Mouse (Mus musculus) neural tube, embryonic 10.5 days (tissue): ENCODE measurements around the gene Fam45a.

Source experiments
- DNase-seq: peaks from one replicate; pipeline ENCODE4 v3.0.0-alpha.2; 2017; ENCODE audit warnings: low spot score; ENCODE audit errors: extremely low spot score

Gene Fam45a

DNA sequence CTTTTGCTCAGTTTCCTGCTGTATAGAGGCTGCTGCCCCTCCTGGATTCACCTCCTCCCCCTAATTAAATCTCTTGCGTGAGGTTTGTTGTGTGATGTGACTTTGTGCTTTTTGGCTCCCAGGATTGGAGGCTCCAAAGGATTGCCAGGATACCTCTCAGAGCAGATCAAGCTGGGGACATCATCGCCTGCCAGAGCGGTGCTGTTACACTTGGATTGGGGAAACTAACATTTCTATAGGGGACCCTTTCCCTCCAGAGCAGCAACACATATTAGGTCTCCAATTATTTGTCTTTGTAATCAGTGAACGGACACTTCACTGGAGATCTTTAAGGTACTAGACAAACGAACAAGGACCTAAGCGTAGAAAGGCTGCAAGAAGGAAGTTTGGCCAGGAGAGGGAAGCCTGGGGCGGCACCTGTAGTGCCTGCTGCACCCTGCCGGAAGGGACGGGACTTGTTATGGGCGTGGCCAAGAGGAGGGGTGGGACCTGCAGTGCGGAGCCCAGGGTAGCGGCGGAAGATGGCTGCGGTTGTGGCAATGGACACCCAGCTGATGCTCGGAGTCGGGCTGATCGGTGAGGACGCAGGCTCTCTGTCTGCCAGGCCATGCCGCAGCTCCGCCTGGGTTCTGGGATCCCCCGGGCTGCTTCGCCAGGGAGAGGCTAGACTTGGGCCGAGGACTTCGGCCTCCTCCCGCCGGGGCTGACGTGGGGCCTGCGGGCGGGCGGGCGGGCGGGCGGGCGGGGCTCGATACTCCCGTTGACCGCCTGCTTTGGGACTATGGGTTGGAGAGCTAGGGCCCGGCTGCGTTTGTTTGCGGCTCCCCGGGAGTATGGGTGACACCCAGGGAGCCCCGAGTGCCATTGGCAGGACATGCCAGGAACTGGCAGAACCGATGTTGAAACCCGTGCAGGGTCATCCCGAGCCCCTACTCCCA, at the start of gene Fam45a:
Gene Fam45a, plus strand, starts transcription at position 488 of the 938 bp plus-strand sequence.
- peak; percentile 91 for DNase-seq

DNA sequence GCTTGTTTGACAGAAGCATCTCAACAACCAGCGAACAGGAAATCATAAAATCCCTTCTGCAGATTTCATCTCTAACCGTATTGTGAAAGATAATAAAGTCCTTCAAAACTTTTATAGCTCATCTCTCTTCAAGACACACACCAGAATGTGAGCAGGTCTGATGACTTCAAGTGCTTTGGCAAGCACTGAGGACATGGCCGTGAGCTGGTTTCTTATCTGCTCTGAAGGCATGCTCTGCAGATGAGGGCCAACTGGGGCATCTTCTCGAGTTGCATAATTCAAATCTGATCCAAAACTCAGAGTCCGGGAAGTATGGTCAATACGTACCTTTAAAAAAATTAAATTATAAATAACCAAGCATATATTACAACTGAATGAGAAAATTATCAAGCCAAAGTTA, 38.0 kb upstream of the Fam45a start:
- DNase-seq: no peak

- DNase-seq: no peak
Observed at GRCm38 (mm10) chr19:60782034-60782433, 29.4 kb upstream of the Fam45a start.

DNA sequence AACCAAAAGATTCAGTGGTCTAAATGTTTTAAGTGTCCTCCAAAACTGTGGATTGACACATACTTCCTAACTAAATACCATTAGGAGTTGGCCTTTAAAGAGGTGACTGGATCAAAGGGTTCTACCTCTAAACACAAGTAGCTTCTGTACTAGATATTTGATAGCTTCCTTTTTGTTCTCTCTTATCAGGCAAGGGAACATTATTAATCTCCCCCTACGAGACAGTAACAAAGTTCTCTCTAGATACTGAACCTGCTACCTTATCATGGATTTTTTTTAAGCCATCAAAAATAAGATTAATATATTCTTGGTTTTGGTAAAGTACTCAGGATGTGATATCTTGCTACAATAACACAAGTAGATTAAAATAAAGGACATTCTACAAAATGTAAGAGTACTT, 26.7 kb upstream of the Fam45a start:
- no peak for DNase-seq

DNA sequence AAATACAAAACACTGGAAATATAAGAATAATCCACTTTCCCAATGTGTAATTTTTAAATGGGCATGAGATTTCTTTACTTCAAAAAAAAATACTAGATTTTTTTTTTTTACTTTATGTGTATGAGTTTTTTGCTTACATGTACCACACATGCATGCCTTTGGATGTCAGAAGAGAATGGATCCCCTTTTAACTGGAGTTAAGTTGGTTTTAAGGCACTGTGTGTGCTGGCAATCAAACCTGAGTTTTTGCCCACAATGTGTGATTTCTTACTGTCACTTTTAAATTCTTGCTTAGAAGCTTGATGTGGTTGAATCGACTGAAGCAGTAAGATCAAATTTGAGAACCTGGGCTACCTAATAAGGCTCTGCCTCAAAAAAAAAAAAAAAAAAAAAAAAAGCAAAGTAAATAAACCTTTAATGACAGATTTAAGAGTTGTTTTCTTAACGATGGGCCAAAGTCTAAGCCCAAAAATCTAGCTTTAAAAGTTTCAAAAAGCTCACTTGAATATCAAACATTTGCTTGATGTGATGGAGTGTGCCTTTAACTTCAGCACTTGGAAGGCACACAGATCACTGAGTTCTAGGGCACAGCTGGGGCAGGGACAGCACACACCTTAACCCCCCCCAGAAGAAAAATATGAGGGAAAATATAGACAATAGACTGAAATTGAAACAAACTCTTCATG, 23.8 kb upstream of the Fam45a start:
- DNase-seq: no peak

DNA sequence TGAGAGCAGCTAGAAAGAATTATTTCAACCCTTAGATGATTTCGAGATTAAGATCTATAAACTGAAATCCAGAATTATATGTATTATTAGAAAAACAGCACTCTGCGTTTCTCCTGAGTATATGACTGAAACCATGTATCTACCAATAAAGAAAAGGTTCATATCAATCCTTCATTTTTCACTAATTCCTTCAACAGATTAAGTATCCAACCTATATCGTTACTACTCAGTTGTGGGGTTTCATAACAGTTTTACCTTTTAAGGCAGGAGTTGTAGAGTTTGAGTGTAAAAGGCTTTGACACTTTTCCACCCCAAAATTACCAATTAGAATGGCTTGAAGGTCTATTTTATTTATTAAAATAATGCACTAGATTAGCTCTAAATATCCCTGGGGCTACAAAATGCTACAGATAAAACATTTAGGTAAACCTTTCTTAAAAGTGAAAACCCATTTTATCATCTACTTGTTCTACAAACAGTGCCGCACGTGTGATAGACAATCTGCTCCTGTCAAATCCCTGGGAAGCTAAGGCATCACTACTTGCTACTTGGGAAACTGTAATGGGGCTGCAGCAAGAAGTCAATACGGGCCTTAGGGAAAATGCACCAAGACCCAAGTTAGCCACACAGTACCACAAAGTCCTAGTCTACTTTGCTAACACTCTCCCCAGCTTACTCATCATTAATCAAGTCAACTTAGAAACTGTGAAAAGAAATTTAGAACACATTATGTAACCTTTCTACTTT, 23.0 kb upstream of the Fam45a start:
- no peak for DNase-seq

DNA sequence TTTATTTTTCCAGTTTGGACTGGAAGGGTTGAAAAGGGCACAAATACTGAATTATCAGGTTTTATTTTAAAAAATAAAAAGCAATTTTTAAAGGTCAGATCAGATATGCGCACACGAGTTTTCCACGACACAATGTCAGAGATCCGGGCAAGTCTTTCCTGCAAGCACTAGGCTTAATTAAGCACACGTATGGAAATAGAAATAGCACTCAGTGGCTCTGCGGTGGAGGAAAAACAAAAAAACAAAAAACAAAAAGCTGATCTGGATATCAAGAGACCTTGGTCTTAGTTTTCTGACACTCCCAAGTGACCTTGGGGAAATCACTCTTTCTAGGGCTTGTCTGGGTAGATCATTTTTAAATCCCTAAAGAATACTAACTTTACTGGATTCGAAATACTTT, 21.9 kb upstream of the Fam45a start:
- DNase-seq: no peak

GRCm38 (mm10) chr19:60789919-60790506, 21.4 kb upstream of the Fam45a start:
- DNase-seq: peak; percentile 69

GRCm38 (mm10) chr19:60790551-60791161, 20.7 kb upstream of the Fam45a start, which contains the start of gene Eif3a:
Gene Eif3a (minus strand): TSS chr19:60790658.
- peak; percentile 96 for DNase-seq

GRCm38 (mm10) chr19:60791164-60791563, 20.2 kb upstream of the Fam45a start:
- DNase-seq: no peak

GRCm38 (mm10) chr19:60793170-60793707, 18.1 kb upstream of the Fam45a start:
- no peak for DNase-seq

- no peak for DNase-seq
Observed at GRCm38 (mm10) chr19:60795244-60795643, 16.1 kb upstream of the Fam45a start.

- DNase-seq: no peak
Observed at GRCm38 (mm10) chr19:60797415-60797814, 14.0 kb upstream of the Fam45a start.

GRCm38 (mm10) chr19:60799867-60800569, 11.4 kb upstream of the Fam45a start:
- DNase-seq: no peak

GRCm38 (mm10) chr19:60804903-60805302, 6.5 kb upstream of the Fam45a start:
- DNase-seq: no peak

DNA sequence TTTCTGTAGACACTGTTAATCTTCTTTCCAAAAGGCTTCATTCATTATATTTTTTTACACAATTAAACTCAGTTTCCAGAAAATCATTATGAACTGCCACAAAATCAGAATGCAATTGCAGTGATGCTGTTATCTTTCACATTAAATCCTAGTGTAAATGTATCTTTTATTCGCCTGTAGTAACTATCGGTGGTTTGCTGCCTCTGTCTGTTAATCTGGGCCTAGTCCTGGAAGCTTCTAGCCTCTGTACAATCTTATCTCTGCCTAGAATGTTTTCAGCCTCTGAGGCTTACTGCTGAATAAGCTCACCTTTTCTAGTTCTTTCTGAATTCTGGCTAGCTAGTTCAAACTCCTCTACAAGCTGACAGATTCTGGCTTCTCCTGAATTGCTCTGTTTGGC, 1.5 kb upstream of the Fam45a start:
- no peak for DNase-seq

DNA sequence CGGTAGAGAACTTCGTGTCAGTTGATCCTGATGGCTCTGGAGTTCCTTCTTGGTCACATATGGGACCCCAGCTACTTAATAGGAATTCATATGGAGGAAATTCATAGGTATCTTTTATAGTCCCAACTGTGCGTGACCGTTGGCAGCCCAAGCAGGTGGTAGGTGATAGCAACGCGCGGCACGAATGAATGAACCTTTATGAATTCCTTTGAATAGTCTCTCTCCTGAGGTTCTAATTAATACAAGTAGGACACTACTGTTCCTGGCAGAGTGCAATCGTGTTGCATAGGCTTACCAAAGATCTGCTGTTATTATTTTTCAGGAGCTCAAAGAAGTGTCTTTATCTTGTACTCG, 628 bp downstream of the Fam45a start:
- no peak for DNase-seq

DNA sequence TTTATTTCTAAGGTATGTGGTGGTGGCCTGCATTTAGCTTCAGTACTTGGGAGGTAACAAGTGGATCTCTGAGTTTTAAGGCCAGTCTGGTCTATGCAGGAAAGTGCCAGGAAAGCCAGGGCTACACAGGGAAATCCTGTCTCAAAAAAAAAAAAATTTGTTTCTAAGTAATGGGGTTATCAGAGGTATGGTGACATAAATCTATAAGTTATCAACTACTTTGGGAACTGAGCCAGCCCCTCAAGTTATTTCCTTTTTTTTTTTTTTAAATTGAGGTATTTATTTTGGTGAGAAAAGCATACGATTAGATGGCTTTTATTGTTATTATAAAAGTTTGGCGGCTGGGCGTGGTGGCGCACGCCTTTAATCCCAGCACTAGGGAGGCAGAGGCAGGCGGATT, 1.7 kb downstream of the Fam45a start:
- no peak for DNase-seq

DNA sequence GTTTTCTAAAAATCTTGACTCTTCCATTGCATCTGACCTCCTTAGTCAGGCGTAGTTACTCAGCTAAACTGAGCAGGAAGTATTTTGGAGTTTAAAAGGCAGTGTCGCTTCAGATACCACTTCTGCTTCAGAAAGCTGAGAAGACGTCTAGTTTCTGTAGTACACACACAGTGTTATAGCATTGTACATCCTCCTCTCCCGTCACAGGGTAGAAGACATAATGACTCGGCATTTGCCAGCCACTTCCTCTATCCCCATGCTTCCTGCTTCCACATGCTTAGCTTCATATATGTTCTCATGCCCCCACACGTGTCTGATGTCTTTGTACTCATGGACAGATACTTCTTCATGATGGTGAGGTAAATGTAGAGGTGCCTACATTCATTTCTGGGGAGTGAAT, 7.3 kb downstream of the Fam45a start:
- no peak for DNase-seq

- peak; percentile 58 for DNase-seq
Observed at GRCm38 (mm10) chr19:60837747-60838146, 26.4 kb downstream of the Fam45a start.
